Mouse (Mus musculus) embryonic facial prominence, embryonic 11.5 days (tissue): ENCODE results near the gene Agr2. TPM values are rescaled to one million over a fixed set of nuclear protein-coding genes. Genes with fewer than 3 reads are reported as not detected.

Experiments
- ATAC-seq: fragments of 200-750 bp; cut with Nextera tagmentation; replicated peaks from 2 replicates; pipeline ENCODE4 v1.8.0; 2017; ENCODE audit warnings: low read depth; ENCODE audit not compliant: insufficient number of reproducible peaks, low FRiP score, low TSS enrichment
- DNase-seq: peaks from one replicate; pipeline ENCODE4 v3.0.0-alpha.2; 2015; ENCODE audit warnings: low spot score
- H3K27ac ChIP-seq: fragments of 300-500 bp; sonication (generic); replicated peaks from 2 replicates; pipeline ENCODE4 v1.5.1; 2014; ENCODE audit warnings: mild to moderate bottlenecking, low read depth, low read length, control low read depth
- H3K27me3 ChIP-seq: fragments of 300-500 bp; sonication (generic); 2 replicates; pipeline ENCODE4 v1.6.1; 2014; ENCODE audit warnings: mild to moderate bottlenecking, low read length, moderate library complexity, mixed read lengths; ENCODE audit not compliant: control insufficient read depth, insufficient read depth
- H3K36me3 ChIP-seq: fragments of 300-500 bp; sonication (generic); replicated peaks from 2 replicates; pipeline ENCODE4 v1.6.1; 2014; ENCODE audit warnings: low read depth, mild to moderate bottlenecking, low read length, moderate library complexity, mixed read lengths; ENCODE audit not compliant: control insufficient read depth, insufficient read depth
- H3K4me1 ChIP-seq: fragments of 300-500 bp; sonication (generic); 2 replicates; pipeline ENCODE4 v1.6.1; 2014; ENCODE audit warnings: low read length, mixed read lengths; ENCODE audit not compliant: control insufficient read depth, insufficient read depth
- H3K4me2 ChIP-seq: fragments of 300-500 bp; sonication (generic); 2 replicates; pipeline ENCODE4 v1.6.1; 2014; ENCODE audit warnings: low read depth, mild to moderate bottlenecking, control low read depth, low read length, moderate library complexity
- H3K4me3 ChIP-seq: fragments of 300-500 bp; sonication (generic); 2 replicates; pipeline ENCODE4 v1.5.1; 2014; ENCODE audit warnings: low read depth, low read length, control low read depth
- H3K9ac ChIP-seq: fragments of 300-500 bp; sonication (generic); replicated peaks from 2 replicates; pipeline ENCODE4 v1.6.1; 2014; ENCODE audit warnings: mild to moderate bottlenecking, control low read depth, low read length
- H3K9me3 ChIP-seq: fragments of 300-500 bp; sonication (generic); replicated peaks from 2 replicates; pipeline ENCODE4 v1.6.1; 2016; ENCODE audit warnings: mild to moderate bottlenecking, low read length, inconsistent platforms, mixed read lengths; ENCODE audit not compliant: control insufficient read depth
- WGBS: fragments of 180-500 bp; shearing (Covaris S2); extraction: QIAGEN DNeasy Blood & Tissue Kit; methylation state at CpG from one replicate; pipeline ENCODE4 v1.1.7; 2014; 5-methylcytosine and 5-hydroxymethylcytosine counted together
- polyA plus RNA-seq: library from polyadenylated mRNA; unstranded; fragments of >200 nt; fragmentation: Nextera tagmentation; extraction: Ambion mirVana; gene quantifications from 2 replicates; pipeline ENCODE4 v1.2.1, GENCODE M21; 2014

Gene Agr2
- polyA plus RNA-seq, 1 experiment from 2014 or later = not detected

- peak; percentile 29 for DNase-seq
- no peaks in the 10 kb centered on the region for H3K4me1 ChIP-seq
- ATAC-seq = no peak
- no peaks in the 10 kb centered on the region for H3K36me3 ChIP-seq
- H3K9me3 ChIP-seq = no peaks in the 10 kb centered on the region
- H3K4me2 ChIP-seq = peak overlapping the region; percentile 89; the same call in 1 of the 2 replicates
- H3K27me3 ChIP-seq = no peaks in the 10 kb centered on the region
- H3K4me3 ChIP-seq = peak overlapping the region; percentile 90
- no peak overlapping the region for H3K27ac ChIP-seq
- H3K9ac ChIP-seq = no peak overlapping the region
- WGBS = 48% methylated on average over 10 of the region's 10 CpGs
These were observed 48.0 kb downstream of the Agr2 start for GRCm38 (mm10) chr12:36040571-36041280.

- Histone ChIP-seq H3K9ac (no peak overlapping the region), H3K27me3 (no peaks in the 10 kb centered on the region), H3K4me2 (peak overlapping the region; percentile 89; the same call in 1 of the 2 replicates), H3K4me1 (no peaks in the 10 kb centered on the region), H3K36me3 (no peaks in the 10 kb centered on the region), H3K9me3 (no peaks in the 10 kb centered on the region), H3K27ac (no peak overlapping the region), H3K4me3 (peak overlapping the region; percentile 90)
- WGBS = 48% methylated on average over 4 of the region's 4 CpGs
- no peak for ATAC-seq
- no peak for DNase-seq
These were observed 48.5 kb downstream of the Agr2 start for GRCm38 (mm10) chr12:36041281-36041589.

- H3K4me3 ChIP-seq = peak overlapping the region; percentile 90
- peak overlapping the region; percentile 89 for H3K4me2 ChIP-seq
- ATAC-seq = peak; percentile 65
- H3K36me3 ChIP-seq = no peaks in the 10 kb centered on the region
- H3K9ac ChIP-seq = peak overlapping the region; percentile 87
- H3K4me1 ChIP-seq = no peaks in the 10 kb centered on the region
- under 1% methylated on average over 50 of the region's 50 CpGs for WGBS
- peak overlapping the region; percentile 32; the same call in 1 of the 2 replicates for H3K27ac ChIP-seq
- H3K27me3 ChIP-seq = no peaks in the 10 kb centered on the region
- peak; percentile 64 for DNase-seq
- H3K9me3 ChIP-seq = no peaks in the 10 kb centered on the region
These were observed 49.1 kb downstream of the Agr2 start for GRCm38 (mm10) chr12:36041703-36042347.

DNA sequence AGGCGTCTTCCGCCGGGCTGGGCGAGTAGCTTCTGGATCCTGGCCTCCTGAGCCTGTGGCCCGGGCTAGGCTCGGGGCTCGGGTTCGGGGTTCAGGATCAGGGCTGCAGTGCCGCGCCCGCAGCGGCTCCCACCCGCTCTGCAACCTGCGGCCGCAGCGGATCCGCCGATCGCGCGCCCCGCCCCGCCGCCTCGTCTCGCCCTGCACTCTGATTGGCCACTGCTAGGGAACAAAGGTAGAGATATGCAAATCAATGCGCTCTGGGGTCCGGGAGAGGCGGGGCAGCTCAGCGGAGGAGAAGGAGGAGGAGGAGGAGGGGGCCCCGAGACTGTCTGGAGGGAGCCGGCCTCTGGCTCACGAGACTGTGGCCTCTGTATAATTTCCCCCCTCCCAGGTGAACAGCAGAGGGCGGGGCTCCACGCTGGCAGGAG is 49.7 kb downstream of the Agr2 start, which contains the start of gene Tspan13:
Gene Tspan13 (minus strand): TSS at position 153 of the 431 bp plus-strand sequence.
- Histone ChIP-seq H3K4me3 (peak within 1 kb of the TSS; percentile 90), H3K27me3 (no peaks in the 10 kb centered on the region), H3K36me3 (no peaks in the 10 kb centered on the region), H3K9me3 (no peaks in the 10 kb centered on the region), H3K4me2 (peak within 1 kb of the TSS; percentile 89), H3K9ac (peak within 1 kb of the TSS; percentile 87), H3K4me1 (no peaks in the 10 kb centered on the region), H3K27ac (peak within 1 kb of the TSS; percentile 32; the same call in 1 of the 2 replicates)
- DNase-seq = peak; percentile 93
- under 1% methylated on average over 35 of the region's 35 CpGs for WGBS
- ATAC-seq = peak; percentile 97

DNA sequence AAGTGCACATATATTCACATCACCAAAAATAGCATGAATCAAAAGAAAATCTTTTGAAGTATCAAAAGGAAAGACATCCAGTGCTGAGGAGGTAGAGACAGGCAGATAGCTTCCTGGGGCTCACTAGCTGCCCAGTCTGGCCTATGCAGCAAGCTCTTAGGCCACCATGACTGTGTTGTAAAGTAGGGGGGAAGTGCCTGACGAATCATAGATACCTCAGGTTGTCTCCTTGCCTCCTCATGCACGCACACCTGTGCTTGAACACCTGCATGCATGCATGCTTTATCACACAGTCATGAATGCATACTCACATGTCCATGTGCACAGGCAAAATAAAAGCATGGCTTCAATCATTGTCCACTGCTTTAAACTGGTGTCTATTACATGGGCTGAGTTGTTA is 52.0 kb downstream of the Agr2 start:
- Histone ChIP-seq H3K27me3 (no peaks in the 10 kb centered on the region), H3K4me2 (no peak overlapping the region), H3K9me3 (no peaks in the 10 kb centered on the region), H3K27ac (no peak overlapping the region), H3K36me3 (no peaks in the 10 kb centered on the region), H3K4me1 (no peaks in the 10 kb centered on the region), H3K9ac (no peak overlapping the region), H3K4me3 (no peak overlapping the region)
- ATAC-seq (no peak), DNase-seq (no peak)
- WGBS = 84% methylated on average over 2 of the region's 2 CpGs

- Histone ChIP-seq H3K4me1 (no peaks in the 10 kb centered on the region), H3K4me3 (no peak overlapping the region), H3K27ac (no peak overlapping the region), H3K36me3 (no peaks in the 10 kb centered on the region), H3K9ac (no peak overlapping the region), H3K4me2 (no peak overlapping the region), H3K27me3 (no peaks in the 10 kb centered on the region), H3K9me3 (no peaks in the 10 kb centered on the region)
- DNase-seq (no peak), ATAC-seq (no peak)
- 25% methylated on average over 5 of the region's 5 CpGs for WGBS
These were observed 53.5 kb downstream of the Agr2 start for GRCm38 (mm10) chr12:36046196-36046595.

GRCm38 (mm10) chr12:36047593-36047992 is 54.9 kb downstream of the Agr2 start:
- 61% methylated on average over 2 of the region's 2 CpGs for WGBS

DNA sequence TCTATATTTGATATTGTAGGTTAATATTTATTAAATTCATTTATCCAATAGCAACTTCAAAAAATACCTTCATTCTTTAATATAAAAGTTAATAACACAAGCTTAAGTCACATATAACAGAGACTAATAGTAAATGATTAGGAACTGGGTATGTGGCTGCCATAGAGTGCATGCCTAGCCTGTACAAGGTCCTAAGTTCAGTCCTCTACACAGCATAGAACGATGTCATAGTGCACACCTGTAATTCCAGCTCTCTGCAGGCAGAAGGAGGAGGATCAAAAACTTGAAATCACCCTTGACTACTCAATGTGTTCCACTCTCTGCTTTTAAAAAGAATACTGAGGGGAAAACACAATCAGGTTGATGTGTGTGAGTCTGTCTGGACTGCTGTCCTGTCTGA is 57.6 kb downstream of the Agr2 start:
- H3K4me1 ChIP-seq = no peaks in the 10 kb centered on the region
- H3K4me3 ChIP-seq = no peak overlapping the region
- WGBS = 83% methylated on average over 1 of the region's 1 CpGs
- no peak overlapping the region for H3K27ac ChIP-seq
- H3K9me3 ChIP-seq = no peaks in the 10 kb centered on the region
- no peaks in the 10 kb centered on the region for H3K27me3 ChIP-seq
- ATAC-seq (no peak), DNase-seq (no peak)
- H3K4me2 ChIP-seq = no peak overlapping the region
- H3K9ac ChIP-seq = no peak overlapping the region
- H3K36me3 ChIP-seq = no peaks in the 10 kb centered on the region

More at GRCm38 (mm10) chr12:36047593-36047992, 54.9 kb downstream of the Agr2 start:
- H3K4me2 ChIP-seq = no peak overlapping the region
- no peaks in the 10 kb centered on the region for H3K9me3 ChIP-seq
- no peaks in the 10 kb centered on the region for H3K36me3 ChIP-seq
- no peak for ATAC-seq
- no peak overlapping the region for H3K4me3 ChIP-seq
- no peak overlapping the region for H3K27ac ChIP-seq
- no peak for DNase-seq
- H3K9ac ChIP-seq = no peak overlapping the region
- H3K4me1 ChIP-seq = no peaks in the 10 kb centered on the region
- H3K27me3 ChIP-seq = no peaks in the 10 kb centered on the region
